Mouse (Mus musculus) layer of hippocampus, postnatal 10 days (tissue): ENCODE measurements at regions not wholly inside any gene's neighbourhood (a gene's known extent, or its start where the extent isn't known, plus 50 kb on each side); places are given as distances from the start of the nearest gene placed in this dataset.

Source experiments
- DNase-seq, 2 experiments: peaks; one replicate each; pipeline ENCODE4 v3.0.0; 2021; ENCODE audit warnings: low spot score in 2 of 2

- no peak for DNase-seq
Observed at GRCm38 (mm10) chr2:67107274-67107673, 306.3 kb upstream of the Gm21830 start.

DNA sequence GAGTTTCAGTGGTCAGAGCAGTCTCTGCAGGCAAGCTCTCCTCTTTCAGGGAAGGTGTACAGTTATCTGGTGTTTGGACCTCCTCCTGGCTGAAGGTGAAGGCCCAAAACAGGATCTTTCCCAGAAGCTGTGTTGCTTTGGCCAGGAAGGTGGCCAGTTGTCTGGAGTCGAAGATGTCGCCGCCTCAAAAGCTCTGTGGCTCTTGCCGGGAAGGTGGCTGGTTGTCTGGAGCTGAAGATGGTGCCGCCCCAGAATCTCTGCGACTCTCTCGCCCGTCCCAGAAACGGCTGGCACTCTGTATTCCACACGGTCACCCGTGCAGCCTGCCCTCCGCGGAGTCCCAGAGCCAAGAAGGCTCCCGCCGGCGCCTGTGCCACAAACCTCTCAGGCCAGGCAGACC lies 304.7 kb upstream of the Scn7a start:
- DNase-seq, result peak; percentile 2 to 9

- no peak for DNase-seq
Observed at GRCm38 (mm10) chr2:67068944-67069343, 284.2 kb upstream of the Scn7a start.
